Mouse (Mus musculus): ENCODE measurements around the gene Prss37. TPM values are rescaled to one million over a fixed set of nuclear protein-coding genes. Genes with fewer than 3 reads are reported as not detected.
A peak's percentile ranks its signal among the peaks of the same experiment; 100 is the strongest.

The Prss37 gene
- polyA plus RNA-seq (2015; fragmentation: Nextera tagmentation; extraction: Ambion mirVana), result not detected in 2 replicates

DNA sequence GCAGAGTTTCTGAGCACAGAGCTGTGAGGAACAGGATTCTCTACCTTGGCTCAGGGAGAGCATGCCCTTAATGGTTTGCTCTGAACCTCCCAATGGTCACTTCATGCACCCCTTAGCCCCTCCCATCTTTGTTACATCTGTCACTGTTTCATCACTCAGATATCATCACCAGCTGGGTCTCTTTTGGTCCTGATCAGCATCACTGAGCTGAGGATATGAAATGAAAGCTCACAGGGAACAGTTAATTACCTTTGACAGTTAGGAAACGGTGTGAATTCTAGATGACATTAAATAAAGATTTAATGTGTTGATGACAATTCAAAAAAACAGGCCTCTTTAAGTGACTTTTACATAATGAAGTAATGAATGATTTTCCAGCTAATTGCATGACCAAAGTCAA lies at the start of gene Prss37:
Prss37 (minus strand) TSS at position 101 of the 400 bp plus-strand sequence.
- Histone ChIP-seq H3K27ac (replicated peaks) (no peak within 1 kb of the TSS), H3K4me2 (replicated peaks) (no peak within 1 kb of the TSS), H3K9ac (replicated peaks) (no peak within 1 kb of the TSS), H3K4me3 (no peak within 1 kb of the TSS), H3K9me3 (no peaks in the 10 kb centered on the region), H3K36me3 (no peaks in the 10 kb centered on the region), H3K27me3 (no peaks in the 10 kb centered on the region), H3K4me1 (no peaks in the 10 kb centered on the region)
- 81% methylated on average over 1 of the region's 1 CpGs for WGBS
- no peak for ATAC-seq (replicated peaks)

DNA sequence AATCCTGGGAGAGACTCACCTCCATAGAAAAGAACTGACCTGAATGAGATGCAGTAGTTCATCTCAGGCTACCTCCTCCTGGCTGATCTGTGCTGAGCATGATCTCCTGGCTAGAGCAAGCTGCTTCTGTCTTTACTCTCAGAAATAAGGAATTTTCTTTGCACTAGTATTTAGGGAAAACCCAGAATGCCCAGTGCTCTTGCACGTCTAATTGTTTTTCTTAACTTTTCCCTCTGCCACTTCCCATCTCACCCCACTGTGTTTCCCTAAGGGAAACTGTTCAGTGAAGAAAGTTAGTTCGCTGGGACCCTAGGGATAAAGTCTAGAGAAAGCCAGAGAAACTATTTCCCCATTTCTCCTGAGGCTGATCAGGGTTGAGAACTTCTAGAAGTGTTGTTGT lies 35.6 kb upstream of the Prss37 start, which contains the start of gene Olfr461:
Olfr461 (minus strand) TSS at position 101 of the 400 bp plus-strand sequence.
- H3K36me3 ChIP-seq, result no peaks in the 10 kb centered on the region
- ATAC-seq (replicated peaks), result no peak
- no peak within 1 kb of the TSS for H3K4me2 ChIP-seq (replicated peaks)
- 88% methylated on average over 2 of the region's 2 CpGs for WGBS
- H3K9me3 ChIP-seq, result no peaks in the 10 kb centered on the region
- H3K4me3 ChIP-seq, result no peak within 1 kb of the TSS
- no peaks in the 10 kb centered on the region for H3K27me3 ChIP-seq
- no peaks in the 10 kb centered on the region for H3K4me1 ChIP-seq
- no peak within 1 kb of the TSS for H3K9ac ChIP-seq (replicated peaks)
- H3K27ac ChIP-seq (replicated peaks), result no peak within 1 kb of the TSS

DNA sequence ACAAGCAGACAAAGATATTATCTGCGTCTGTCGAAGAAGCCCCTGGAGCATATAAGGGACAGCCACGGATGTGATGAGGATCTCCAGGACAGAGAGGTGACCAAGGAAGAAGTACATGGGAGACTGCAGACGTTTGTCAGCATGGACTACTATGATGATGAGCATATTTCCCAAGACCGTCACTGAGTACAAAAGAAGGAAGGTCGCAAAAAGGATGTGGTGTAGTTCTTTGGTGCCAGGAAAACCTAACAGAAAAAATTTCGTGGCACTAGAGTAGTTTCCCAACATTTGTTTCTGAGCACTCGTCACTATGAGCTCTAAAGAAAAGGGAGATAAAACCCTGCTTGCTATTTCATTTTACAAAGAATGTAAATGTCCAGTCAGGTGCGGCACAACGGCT lies 25.4 kb upstream of the Prss37 start:
- H3K9me3 ChIP-seq, result no peaks in the 10 kb centered on the region
- H3K27me3 ChIP-seq, result no peaks in the 10 kb centered on the region
- no peak for ATAC-seq (replicated peaks)
- no peak overlapping the region for H3K9ac ChIP-seq (replicated peaks)
- no peak overlapping the region for H3K4me3 ChIP-seq
- H3K4me2 ChIP-seq (replicated peaks), result no peak overlapping the region
- WGBS, result 83% methylated on average over 10 of the region's 10 CpGs
- H3K36me3 ChIP-seq, result no peaks in the 10 kb centered on the region
- H3K27ac ChIP-seq (replicated peaks), result no peak overlapping the region
- no peaks in the 10 kb centered on the region for H3K4me1 ChIP-seq

DNA sequence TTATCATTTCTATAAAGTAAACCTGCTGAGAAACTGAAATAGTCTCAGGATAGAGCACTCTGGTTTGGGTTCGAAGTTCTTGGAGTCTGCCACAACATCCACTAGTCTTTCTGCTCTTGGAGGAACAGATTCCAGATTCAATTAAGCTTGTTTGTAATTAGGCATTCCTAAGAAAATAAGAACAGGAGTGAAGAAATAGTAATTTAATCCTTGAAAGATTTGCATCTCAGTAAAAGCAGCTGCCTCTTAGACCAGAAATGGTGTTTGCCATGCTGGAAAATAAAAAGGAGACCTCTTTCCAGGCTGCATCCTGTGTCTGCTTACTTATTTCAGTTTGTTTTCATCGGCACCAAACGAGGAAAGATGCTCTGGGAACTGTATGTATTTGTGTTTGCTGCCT lies 26.1 kb downstream of the Prss37 start, which contains the start of gene Tas2r108:
Tas2r108 (plus strand) TSS at position 301 of the 400 bp plus-strand sequence.
- no peaks in the 10 kb centered on the region for H3K36me3 ChIP-seq
- no peak within 1 kb of the TSS for H3K4me2 ChIP-seq (replicated peaks)
- no peak for ATAC-seq (replicated peaks)
- no peaks in the 10 kb centered on the region for H3K27me3 ChIP-seq
- no peak within 1 kb of the TSS for H3K27ac ChIP-seq (replicated peaks)
- no peaks in the 10 kb centered on the region for H3K9me3 ChIP-seq
- WGBS, result 86% methylated on average over 3 of the region's 3 CpGs
- no peaks in the 10 kb centered on the region for H3K4me1 ChIP-seq
- no peak within 1 kb of the TSS for H3K4me3 ChIP-seq
- H3K9ac ChIP-seq (replicated peaks), result no peak within 1 kb of the TSS

DNA sequence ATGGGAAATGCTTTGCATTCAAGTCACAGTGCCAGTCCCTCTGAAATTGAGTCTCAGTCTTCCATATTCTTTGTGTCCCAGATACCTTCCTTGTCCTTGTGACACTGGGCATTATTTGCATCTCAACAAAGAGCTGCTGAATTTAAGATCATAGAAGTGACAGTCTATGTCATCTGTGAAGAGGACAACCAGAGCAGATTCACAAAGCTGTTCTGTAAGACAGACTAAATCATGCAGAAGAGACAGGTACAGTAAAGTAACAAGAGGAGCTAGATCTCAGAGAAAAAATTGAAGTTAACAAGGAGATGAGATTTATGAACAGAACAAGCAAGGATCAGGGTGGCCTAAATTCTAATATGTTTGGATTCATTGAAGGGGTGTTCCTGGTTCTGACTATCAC lies 28.4 kb downstream of the Prss37 start, which contains the start of gene Tas2r137:
Tas2r137 (plus strand) TSS at position 301 of the 400 bp plus-strand sequence.
- Histone ChIP-seq H3K27ac (replicated peaks) (no peak within 1 kb of the TSS), H3K9me3 (no peaks in the 10 kb centered on the region), H3K4me3 (no peak within 1 kb of the TSS), H3K4me2 (replicated peaks) (no peak within 1 kb of the TSS), H3K27me3 (no peaks in the 10 kb centered on the region), H3K9ac (replicated peaks) (no peak within 1 kb of the TSS), H3K4me1 (no peaks in the 10 kb centered on the region), H3K36me3 (no peaks in the 10 kb centered on the region)
- ATAC-seq (replicated peaks), result no peak

DNA sequence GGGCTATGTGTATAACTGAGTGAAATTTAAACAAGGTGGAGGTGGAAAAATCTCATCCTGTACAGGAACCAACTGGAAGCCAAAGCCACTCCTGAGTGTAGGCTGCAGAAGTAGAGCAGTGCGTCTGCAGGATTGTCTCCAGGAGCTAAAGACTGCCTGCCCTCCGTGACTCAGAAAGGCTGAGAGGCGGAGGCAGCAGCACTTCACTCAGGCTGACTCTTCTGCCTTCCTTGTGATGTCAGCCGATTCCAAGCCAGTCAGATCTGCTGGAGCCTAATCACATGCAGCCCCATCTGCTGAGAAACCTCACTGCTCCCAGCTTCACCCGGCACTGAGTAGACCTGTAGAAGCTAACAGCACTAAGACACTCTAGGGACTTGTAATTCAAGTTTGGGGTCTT lies 37.0 kb downstream of the Prss37 start:
- H3K27me3 ChIP-seq, result no peaks in the 10 kb centered on the region
- ATAC-seq (replicated peaks), result no peak
- H3K36me3 ChIP-seq, result peaks cover 59% of the 10 kb centered on the region
- 93% methylated on average over 5 of the region's 5 CpGs for WGBS
- no peak overlapping the region for H3K27ac ChIP-seq (replicated peaks)
- no peak overlapping the region for H3K4me3 ChIP-seq
- no peaks in the 10 kb centered on the region for H3K9me3 ChIP-seq
- no peak overlapping the region for H3K4me2 ChIP-seq (replicated peaks)
- H3K9ac ChIP-seq (replicated peaks), result no peak overlapping the region
- H3K4me1 ChIP-seq, result no peaks in the 10 kb centered on the region

DNA sequence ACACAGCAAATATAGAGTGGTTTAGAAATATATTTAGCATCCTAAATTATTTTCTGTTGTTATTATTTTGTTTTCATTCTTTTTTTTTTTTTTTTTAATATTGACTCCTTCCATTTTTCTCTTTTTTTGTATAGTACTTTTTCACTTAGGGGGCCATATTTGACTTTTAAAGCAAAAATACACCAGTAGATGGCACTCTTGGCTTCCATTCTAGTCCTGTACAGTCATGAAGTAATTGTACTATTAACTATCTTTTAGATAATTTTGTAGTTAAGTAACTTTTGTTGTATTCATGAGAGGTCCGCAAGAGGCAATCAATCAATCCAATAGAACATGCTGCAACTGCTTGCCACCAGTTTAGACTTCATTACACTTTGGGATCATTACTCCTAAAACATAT lies 39.6 kb downstream of the Prss37 start:
- H3K9me3 ChIP-seq, result no peaks in the 10 kb centered on the region
- H3K9ac ChIP-seq (replicated peaks), result no peak overlapping the region
- H3K4me3 ChIP-seq, result no peak overlapping the region
- no peaks in the 10 kb centered on the region for H3K27me3 ChIP-seq
- no peak overlapping the region for H3K4me2 ChIP-seq (replicated peaks)
- peaks cover 77% of the 10 kb centered on the region for H3K36me3 ChIP-seq
- H3K27ac ChIP-seq (replicated peaks), result no peak overlapping the region
- ATAC-seq (replicated peaks), result no peak
- H3K4me1 ChIP-seq, result no peaks in the 10 kb centered on the region
- 84% methylated on average over 1 of the region's 1 CpGs for WGBS

DNA sequence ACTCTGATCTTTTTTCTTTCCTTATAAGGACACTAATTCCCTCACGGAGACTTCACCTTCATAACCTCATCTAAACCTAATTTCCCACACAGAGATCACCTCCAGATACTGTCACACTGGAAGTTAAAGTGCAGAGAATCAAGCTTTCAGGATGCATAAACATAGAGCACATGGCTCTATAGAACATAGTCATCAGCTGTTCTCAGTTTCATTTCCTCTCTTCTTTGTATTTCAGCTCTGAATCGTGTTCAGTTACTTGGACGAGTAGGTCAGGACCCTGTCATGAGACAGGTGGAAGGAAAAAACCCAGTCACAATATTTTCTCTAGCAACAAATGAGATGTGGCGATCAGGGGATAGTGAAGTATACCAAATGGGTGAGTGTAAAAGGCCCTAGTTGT lies 43.2 kb downstream of the Prss37 start:
- no peak overlapping the region for H3K4me2 ChIP-seq (replicated peaks)
- H3K36me3 ChIP-seq, result peaks cover 51% of the 10 kb centered on the region
- H3K4me1 ChIP-seq, result peaks cover 14% of the 10 kb centered on the region
- no peak overlapping the region for H3K27ac ChIP-seq (replicated peaks)
- no peaks in the 10 kb centered on the region for H3K9me3 ChIP-seq
- H3K27me3 ChIP-seq, result no peaks in the 10 kb centered on the region
- 88% methylated on average over 4 of the region's 4 CpGs for WGBS
- H3K4me3 ChIP-seq, result no peak overlapping the region
- no peak overlapping the region for H3K9ac ChIP-seq (replicated peaks)
- ATAC-seq (replicated peaks), result no peak

DNA sequence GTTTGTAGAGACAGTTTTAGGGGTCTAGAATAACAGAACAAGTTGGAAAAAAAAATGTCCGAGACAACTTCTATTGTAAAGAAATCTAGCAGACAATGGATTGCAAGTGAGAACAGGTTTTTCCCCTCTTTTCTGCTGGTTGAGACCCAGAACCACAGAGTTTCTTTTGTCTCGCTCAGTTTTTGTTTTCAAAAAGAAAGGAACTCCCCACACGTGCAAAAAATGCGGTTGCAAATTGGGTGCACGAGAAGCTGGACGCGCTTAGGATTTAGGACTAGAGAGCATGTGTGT lies 47.6 kb downstream of the Prss37 start:
- Histone ChIP-seq H3K9ac (replicated peaks) (peak overlapping the region; percentile 82), H3K4me1 (peaks cover 18% of the 10 kb centered on the region), H3K27me3 (no peaks in the 10 kb centered on the region), H3K9me3 (no peaks in the 10 kb centered on the region), H3K4me3 (peak overlapping the region; percentile 69), H3K4me2 (replicated peaks) (peak overlapping the region; percentile 79), H3K36me3 (peaks cover 25% of the 10 kb centered on the region), H3K27ac (replicated peaks) (peak overlapping the region; percentile 93)
- ATAC-seq (replicated peaks), result no peak; the same call in 1 of the 2 replicates
- under 1% methylated on average over 7 of the region's 7 CpGs for WGBS

DNA sequence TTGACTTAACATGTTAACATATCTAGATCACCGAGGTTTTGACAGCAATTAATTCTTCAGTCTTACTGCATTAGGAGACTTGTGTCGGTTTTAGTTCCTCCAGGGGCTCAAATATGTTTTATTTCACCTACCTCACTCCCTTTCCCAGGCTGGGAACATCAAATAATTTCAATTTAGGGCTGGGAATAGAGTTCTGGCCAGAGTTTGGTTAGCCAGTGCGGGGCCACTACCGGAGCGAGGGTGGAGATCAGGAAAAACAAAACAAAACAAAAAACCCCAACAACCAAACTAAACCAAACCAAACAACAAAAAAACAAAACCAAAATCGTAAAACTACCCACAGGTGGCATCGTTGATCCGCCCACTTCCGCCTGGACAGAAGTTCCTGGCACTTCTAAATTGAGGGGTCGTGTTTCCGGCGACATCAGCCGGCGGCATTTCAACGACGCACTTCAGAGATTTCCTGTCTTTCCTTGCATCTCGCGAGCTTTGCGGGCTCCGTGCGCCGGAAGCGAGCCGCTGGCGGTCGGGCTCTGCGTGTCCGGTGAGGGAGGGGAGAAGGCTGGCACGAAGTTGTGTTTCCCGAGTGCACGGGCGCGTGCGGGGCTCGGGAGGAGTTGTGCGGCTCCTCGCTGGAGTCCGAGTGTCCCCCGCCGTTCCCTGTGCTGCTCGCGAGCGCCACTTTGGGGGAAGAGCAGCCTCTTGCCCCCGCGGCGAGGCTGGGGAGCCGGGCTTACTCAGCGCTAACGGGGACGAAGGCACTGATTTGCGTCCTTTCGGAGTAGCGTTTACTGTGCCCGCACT lies 48.2 kb downstream of the Prss37 start, which contains the start of gene Ssbp1:
Ssbp1 (plus strand) TSS at position 437 of the 804 bp plus-strand sequence.
- ATAC-seq (replicated peaks), result peak; percentile 96
- peaks cover 18% of the 10 kb centered on the region for H3K4me1 ChIP-seq
- peaks cover 20% of the 10 kb centered on the region for H3K36me3 ChIP-seq
- H3K27me3 ChIP-seq, result no peaks in the 10 kb centered on the region
- H3K27ac ChIP-seq (replicated peaks), result peak within 1 kb of the TSS; percentile 93
- peak within 1 kb of the TSS; percentile 69 for H3K4me3 ChIP-seq
- peak within 1 kb of the TSS; percentile 79 for H3K4me2 ChIP-seq (replicated peaks)
- no peaks in the 10 kb centered on the region for H3K9me3 ChIP-seq
- H3K9ac ChIP-seq (replicated peaks), result peak within 1 kb of the TSS; percentile 82
- under 1% methylated on average over 54 of the region's 54 CpGs for WGBS

DNA sequence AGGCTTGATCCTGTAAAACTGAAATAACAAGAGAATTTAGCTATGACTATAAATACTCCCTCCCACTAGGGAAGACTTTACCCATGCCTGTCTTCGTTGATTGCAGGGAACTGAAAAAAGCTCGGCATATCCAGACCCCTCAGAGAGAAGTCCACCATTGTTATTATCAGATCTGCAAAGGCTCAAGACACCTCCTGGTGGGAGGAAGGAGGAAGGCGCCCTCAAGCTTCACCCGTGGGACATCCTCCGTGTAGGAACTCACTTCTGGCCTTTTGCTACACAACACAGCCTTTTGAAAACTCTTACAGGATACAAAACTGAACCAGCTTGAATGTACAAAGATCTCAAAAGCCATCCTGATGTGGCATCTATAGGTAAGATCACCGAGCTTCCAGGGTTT lies 53.6 kb downstream of the Prss37 start:
- Histone ChIP-seq H3K4me2 (replicated peaks) (no peak overlapping the region), H3K4me3 (no peak overlapping the region), H3K4me1 (peaks cover 1% of the 10 kb centered on the region), H3K27ac (replicated peaks) (no peak overlapping the region), H3K36me3 (no peaks in the 10 kb centered on the region), H3K27me3 (no peaks in the 10 kb centered on the region), H3K9me3 (no peaks in the 10 kb centered on the region), H3K9ac (replicated peaks) (no peak overlapping the region)
- WGBS, result 48% methylated on average over 6 of the region's 6 CpGs
- ATAC-seq (replicated peaks), result no peak
